Mouse (Mus musculus): Measurements from ENCODE around the gene Gm43302.
"Not testable (repeated sequence)": the region's sequence is repeated elsewhere in the genome, so short reads cannot be mapped to it uniquely, and the experiment has no call there.

Gm43302 gene

DNA sequence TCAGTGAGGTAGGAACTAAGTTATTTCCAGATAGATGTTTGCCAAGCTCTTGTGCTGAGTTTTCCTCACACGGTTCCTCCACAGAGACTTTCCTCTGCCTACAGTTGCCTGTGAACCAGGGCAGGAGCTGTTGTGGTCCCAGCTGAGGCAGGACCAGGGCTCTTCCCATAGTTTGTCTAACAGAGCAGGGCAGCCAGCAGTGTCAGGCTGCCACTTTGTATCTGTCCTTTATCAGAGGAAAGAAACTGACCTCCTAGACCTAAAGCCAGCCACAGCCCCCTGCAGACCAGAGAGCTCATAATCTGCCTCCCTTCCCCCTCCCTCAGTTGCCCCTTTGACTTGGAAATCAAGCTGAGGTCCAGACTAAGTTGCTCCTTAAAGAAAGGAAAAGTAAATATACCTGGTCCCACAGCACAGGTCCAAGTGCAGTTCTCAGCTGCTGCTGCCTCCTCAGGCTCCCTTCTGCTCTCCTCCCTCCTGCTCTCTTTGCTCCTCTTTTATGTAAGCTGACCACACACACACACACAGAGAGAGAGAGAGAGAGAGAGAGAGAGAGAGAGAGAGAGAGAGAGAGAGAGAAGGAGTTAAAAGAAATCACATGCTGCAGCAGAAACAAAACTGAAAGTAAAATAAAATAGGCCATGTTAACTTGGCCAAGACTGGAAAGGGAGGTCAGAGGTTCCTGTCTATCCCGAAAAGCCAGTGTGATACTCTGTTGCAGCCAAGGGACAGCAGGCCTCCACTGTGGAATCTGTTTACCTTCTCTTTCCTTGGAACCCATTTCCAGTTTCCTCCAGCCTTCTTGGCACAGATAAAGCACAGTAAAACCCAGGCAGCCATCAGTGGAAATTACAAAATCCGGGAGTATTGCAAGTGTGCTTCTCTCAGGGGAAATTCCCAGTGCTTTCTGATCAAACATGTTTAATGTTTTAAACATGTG is at the start of gene Gm43302, which contains the start of gene Gbp6:
Gene Gm43302, minus strand, starts transcription at position 470 of the 940 bp plus-strand sequence.
Gene Gbp6, minus strand, starts transcription at position 473 of the 940 bp plus-strand sequence.
- DNase-seq (ENCODE audit: low spot score in 2 of 2) = not testable (repeated sequence)

DNA sequence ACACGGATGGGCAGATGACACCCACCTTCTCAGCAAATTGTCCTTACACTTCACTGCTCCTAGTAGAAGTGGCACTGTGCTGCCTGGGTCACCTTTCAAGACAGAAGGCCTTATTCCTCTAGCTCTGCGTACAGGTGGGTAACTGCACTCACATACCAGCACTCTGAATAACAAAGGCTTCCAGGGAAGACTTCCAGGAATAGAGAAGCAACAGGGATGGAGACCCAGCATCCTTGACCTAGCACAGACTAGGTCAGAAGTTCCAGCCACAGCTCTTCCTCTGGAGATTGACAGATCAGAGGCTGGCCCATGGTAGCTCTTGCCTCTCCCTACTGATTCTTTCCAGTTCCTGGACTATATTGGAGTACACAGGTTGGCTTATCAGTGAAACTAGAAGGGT is 47.8 kb upstream of the Gm43302 start:
- DNase-seq (ENCODE audit: low spot score in 2 of 2) = no peak

DNA sequence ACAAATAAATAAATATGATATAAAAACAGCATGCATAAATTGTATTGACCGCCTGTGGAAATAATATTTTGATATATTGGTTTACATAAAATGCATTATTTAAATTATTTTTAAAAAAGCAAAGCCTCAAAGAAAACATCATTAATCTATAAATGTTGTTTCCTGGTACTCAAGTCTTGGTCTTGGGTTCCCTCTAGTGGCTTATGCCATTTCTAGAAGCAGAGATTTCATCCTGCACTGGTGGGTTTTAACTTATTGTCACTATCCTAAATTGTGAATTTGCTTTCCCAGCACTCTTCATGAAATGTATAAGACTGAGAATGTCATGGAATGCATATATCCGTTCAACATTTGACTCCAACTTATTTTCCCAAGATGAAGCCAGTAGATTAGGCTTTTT is 29.0 kb upstream of the Gm43302 start:
- DNase-seq (ENCODE audit: low spot score in 2 of 2) = peak in 1 of 2 experiments; percentile 50

DNA sequence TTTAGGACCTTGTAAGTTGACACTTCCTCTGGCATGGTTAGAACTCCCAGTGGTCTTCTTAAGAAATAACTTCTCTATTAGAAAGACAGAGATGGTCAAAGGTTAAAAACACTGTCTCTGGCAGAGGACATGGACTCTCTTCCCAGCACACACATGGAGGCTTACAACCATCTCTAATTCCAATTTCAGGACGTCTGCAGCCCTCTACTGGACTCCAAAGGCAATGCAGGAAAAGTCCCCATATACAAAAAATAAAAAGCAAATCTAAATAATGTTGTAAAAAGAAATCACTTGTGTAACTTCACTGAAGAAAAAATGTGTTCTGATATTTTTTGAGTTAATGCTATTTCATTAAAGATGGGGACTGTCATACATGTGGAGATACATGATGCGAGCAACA is 17.4 kb upstream of the Gm43302 start:
- no peak for DNase-seq (ENCODE audit: low spot score in 2 of 2)

DNA sequence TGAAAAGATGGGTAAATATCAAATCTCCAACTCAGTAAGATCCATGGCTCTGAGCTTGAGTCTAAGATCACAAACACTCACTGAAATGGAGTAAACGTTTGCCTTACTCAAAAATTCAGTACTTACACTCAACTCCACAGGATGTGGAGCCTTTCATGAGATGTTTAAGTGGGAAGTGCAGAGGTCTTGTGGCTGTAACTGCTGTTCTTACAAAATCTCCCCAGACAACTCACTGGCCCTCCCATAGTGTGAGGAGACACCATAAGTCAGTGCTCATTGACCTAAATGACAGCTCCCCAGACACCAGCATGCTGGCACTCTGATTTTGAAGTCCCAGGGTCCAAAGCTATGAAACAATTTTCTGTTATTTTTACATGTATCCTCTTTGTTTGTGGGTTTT is 15.7 kb upstream of the Gm43302 start:
- not testable (repeated sequence) for DNase-seq (ENCODE audit: low spot score in 2 of 2)

DNA sequence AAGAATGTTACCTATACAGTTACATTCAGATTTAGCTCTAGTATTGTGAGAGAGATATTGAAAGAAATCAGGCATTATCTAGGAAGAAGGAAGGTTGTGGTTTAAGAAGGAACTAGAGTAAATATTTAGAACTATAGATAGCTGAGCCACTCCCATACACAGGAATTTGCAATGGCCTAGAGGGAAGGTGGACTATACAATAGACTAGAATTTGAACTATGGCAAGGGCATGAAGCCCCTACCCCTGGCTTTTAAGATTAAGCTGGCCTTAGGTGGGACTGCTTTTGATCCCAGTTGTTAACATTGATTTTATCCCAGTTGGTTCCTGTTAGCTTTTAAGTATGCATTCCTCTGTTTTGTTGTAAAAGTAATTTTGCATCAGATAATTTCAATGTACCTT is 13.5 kb upstream of the Gm43302 start:
- not testable (repeated sequence) for DNase-seq (ENCODE audit: low spot score in 2 of 2)

DNA sequence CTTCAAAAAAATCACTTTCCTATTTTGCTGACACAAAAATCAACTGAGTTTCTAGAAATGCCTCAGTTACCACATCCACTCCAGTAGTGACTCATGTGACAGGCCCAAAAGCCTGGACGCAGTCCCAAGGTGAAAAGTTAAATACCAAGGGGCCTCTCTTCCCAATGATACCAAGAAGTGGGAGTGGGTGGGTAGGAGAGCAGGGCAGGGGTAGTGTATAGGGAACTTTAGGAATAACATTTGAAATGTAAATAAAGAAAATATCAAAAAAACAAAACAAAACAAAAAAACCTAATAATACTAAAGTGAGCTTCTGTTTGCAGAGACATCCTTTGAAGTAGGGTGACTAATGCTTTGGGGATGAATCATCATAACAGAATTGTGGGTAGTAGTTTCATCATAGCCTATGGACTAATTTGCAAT is 12.7 kb upstream of the Gm43302 start:
- DNase-seq (ENCODE audit: low spot score in 2 of 2) = no peak

DNA sequence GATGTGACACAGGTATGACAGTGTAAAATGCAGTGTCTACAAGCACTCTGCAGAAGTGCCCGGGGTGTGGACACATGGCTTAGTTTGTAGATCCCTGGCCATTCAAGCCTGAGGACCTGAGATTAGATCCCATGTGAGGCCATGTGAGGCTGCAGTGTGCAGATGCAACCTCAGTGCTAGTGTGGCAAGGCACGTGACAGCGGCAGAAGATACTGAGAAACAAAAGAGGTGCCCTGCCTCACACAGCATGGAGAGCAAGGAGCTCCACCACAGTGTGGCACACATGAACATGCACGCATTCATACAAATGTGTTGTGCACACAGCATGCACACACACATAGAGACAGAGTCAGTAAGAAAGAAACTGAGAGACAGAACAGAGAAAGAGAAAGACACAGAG is 12.2 kb upstream of the Gm43302 start:
- DNase-seq (ENCODE audit: low spot score in 2 of 2) = not testable (repeated sequence)

DNA sequence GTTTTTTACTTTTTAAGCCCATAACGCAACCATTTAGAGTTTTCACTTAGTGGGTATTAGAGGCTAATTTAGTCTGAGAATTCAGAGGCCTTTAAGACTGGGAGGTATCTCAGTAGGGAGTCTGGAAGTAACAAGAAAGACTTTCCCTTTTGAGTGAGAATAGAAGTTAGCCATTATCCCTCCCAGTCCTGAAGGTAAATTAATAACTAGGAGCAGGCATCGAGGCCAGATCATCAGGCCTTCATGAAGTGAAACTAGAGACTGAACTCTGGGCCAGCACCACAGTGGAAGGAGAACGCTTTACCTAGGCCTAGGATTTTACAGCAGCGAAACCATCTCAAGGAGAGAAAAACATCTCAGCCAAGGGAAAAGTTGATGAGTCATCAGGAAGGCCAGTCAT is 8.5 kb upstream of the Gm43302 start:
- no peak for DNase-seq (ENCODE audit: low spot score in 2 of 2)

DNA sequence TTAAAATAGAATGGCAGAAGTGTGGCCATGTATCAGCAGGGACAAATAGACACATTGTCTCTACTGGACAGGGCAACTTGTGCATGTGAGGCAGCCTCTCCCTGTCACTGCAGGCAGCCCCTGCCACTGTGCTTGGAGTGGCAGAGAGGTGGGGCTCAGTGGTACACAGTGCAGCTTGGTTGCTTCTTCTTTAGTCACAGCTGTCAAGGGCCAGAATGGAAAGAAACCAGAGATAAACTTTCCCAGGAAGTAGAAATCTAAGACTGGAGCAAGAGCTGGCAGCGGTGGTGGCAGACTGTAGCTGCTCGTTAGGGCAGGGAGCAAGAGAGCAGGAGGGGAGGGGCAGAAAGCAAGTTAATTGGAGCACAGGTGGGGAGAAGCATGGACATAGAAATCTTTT is 8.0 kb upstream of the Gm43302 start:
- DNase-seq (ENCODE audit: low spot score in 2 of 2) = no peak

DNA sequence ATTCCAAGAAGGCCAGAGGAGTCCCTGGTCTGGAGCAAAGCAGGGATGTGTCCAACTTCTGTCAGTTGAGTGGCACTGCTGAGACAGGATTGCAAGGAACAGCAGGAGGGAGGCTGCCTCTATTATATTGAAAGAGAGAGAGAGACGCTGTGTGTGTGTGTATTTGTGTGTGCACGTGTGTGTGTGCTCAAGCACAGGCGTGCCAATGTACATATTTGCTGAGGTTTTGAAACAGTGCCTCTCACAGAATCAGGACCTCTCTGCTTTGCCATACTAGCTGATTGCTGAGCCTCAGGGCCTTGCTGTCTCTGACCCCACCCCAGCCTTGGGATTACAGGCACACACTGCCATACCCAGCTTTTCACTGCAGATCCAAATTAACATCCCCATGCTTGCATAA is 2.3 kb upstream of the Gm43302 start:
- no peak for DNase-seq (ENCODE audit: low spot score in 2 of 2)

DNA sequence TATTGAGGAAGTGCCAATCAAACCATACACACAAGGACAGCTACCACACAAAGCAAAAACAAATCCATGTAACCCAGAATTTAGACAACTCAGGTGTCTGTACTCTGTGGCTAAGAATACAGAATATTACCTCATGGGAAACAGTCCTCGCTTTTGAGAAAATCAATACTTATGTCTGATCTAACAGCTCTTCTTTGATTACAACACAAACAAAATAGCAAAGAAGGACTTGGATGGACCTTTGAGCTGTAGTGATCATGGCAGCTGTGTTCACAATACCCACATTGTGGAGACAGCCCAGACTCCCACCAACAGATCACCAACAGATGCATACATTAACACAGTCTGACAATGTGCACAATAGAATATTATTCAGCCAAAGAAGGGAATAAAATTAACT is 1.0 kb downstream of the Gm43302 start:
- DNase-seq (ENCODE audit: low spot score in 2 of 2) = no peak

DNA sequence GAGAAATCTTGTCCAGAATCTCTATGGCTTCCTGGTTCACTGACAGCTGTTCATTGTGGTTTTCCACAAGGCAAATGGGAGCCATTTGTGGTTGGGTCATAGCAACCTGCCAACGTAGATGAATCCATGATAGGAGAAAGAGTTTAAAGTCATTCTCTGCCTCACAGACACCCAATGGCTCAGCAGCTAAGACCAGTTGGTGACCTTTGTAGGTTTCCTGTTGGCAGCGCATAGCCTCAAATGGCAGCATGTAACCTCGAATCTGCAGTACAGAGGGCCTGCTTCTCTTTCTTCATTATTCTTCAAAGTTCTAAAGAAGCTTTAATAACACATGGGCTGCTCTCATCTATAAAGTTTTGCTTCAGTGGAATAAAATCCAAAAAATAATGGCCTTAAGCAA is 2.6 kb downstream of the Gm43302 start:
- not testable (repeated sequence) for DNase-seq (ENCODE audit: low spot score in 2 of 2)

DNA sequence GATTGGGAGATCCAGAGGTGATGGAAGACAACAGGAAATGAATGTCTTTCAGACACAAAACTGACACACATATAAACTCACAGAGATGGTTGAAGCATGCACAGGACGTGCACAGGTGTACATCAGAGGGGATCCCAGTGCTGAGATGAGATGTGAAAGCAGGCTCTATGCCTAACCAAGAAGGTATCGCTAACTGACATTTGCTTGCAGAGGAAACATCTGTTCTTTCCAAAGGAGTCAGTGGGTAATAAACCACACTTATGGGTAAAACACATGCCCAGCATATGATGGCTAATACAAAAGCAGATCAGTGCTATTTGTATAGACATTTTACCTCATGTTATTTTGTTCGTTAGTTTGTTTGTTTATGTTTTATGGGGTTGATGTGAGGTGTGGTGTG is 32.8 kb downstream of the Gm43302 start:
- DNase-seq (ENCODE audit: low spot score in 2 of 2) = not testable (repeated sequence)

DNA sequence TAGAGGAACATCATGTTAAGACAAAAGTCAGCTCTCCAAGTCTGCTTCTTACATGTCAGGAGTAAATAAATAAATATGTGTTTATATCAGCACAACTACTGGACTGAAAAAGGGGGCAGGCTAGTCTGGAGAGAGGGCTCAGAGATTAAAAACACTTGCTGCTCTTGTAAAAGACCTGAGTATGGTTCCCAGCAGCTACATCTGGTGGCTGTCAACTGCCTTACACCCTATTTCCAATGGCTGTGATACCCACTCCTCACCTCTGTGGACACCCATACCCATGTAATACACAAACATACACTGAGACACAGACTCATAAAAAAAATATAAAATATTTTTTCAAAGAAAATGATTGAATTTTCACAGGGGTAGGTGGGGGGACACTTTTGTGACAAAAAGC is 41.0 kb downstream of the Gm43302 start:
- no peak for DNase-seq (ENCODE audit: low spot score in 2 of 2)

DNA sequence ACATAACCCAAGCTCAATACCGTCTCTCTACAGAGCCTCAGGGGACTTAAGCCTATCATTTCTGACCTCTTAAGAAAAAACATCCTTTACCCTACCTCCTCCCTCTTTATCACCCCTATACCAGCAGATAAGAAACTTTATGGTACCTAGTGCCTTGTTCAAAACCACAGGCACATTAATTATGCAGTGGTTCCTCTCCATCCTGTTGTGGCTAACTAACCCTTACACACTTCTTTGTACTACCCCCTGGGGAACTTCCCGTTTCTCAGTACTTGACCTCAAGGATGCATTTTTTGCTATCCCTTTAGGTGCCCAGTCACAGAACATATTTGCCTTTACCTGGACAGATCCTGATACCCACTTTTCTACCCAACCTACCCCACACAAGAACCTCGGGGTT is 48.8 kb downstream of the Gm43302 start:
- DNase-seq (ENCODE audit: low spot score in 2 of 2) = not testable (repeated sequence)

DNA sequence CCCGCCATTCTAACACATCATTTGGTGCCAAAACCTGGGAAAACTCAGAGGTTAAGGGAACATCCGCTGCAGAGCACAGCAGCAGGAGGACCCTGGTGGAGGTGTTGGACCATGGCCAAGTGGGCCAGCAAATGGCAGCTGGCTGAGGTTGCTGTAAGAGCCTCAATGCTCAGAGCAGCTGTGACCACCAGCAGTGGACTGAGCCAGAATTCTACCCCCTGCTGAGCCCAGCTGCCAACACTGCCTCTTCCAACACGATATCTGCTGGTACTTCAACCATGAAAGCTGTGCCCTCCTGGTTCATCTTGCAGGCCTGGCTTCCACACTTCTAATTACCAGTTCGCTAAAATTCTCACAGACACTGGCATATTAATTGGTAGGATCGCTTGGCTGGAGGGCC is 52.5 kb downstream of the Gm43302 start:
- not testable (repeated sequence) for DNase-seq (ENCODE audit: low spot score in 2 of 2)

DNA sequence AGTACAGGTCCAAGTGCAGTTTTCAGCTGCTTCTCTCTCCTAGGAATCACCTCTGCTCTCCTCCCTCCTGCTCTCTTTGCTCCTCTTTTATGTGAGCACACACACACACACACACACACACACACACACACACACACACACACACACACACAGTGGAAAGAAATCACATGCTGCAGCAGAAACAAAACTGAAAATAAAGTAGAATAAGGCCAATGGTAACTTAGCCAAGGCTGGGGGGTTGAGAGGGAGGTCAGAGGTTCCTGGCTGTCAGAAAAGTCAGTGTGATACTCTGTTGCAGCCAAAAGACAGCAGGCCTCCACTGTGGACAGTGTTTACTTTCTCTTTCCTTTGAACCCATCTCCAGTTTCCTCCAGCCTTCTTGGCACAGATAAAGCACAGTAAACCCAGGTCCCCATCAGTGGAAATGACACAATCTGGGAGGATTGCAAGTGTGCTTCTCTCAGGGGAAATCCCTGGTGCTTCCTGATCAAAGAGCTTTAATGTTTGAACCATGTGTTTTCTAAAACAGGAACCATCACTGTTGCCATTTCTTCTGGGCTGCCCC is 53.9 kb downstream of the Gm43302 start, which contains the start of gene Gbp10:
Gene Gbp10, minus strand, starts transcription at position 51 of the 565 bp plus-strand sequence.
- DNase-seq (ENCODE audit: low spot score in 2 of 2) = not testable (repeated sequence)

DNA sequence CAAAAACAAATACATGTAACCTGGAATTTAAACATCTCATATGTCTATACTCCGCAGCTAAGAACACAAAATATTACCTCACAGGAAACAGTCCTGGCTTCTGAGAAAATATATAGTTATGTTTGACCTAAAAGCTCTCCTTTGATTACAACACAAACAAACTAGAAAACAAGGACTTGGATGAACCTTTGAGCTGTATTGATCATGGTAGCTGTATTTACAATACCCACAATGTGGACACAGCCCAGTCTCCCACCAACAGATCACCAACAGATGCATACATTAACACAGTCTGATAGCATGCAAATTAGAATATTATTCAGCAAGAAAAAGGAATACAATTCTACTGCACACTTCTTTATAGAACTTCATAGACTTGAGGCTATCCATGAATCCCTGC is 55.1 kb downstream of the Gm43302 start:
- not testable (repeated sequence) for DNase-seq (ENCODE audit: low spot score in 2 of 2)

DNA sequence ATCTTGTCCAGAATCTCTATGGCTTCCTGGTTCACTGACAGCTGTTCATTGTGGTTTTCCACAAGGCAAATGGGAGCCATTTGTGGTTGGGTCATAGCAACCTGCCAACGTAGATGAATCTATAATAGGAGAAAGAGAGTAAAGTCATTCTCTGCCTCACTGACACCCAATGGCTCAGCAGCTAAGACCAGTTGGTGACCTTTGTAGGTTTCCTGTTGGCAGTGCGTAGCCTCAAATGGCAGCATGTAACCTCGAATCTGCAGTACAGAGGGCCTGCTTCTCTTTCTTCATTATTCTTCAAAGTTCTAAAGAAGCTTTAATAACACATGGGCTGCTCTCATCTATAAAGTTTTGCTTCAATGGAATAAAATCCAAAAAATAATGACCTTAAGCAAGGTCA is 57.5 kb downstream of the Gm43302 start:
- not testable (repeated sequence) for DNase-seq (ENCODE audit: low spot score in 2 of 2)

DNA sequence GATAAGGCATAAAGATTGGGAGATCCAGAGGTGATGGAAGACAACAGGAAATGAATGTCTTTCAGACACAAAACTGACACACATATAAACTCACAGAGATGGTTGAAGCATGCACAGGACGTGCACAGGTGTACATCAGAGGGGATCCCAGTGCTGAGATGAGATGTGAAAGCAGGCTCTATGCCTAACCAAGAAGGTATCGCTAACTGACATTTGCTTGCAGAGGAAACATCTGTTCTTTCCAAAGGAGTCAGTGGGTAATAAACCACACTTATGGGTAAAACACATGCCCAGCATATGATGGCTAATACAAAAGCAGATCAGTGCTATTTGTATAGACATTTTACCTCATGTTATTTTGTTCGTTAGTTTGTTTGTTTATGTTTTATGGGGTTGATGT is 84.5 kb downstream of the Gm43302 start:
- DNase-seq (ENCODE audit: low spot score in 2 of 2) = not testable (repeated sequence)

DNA sequence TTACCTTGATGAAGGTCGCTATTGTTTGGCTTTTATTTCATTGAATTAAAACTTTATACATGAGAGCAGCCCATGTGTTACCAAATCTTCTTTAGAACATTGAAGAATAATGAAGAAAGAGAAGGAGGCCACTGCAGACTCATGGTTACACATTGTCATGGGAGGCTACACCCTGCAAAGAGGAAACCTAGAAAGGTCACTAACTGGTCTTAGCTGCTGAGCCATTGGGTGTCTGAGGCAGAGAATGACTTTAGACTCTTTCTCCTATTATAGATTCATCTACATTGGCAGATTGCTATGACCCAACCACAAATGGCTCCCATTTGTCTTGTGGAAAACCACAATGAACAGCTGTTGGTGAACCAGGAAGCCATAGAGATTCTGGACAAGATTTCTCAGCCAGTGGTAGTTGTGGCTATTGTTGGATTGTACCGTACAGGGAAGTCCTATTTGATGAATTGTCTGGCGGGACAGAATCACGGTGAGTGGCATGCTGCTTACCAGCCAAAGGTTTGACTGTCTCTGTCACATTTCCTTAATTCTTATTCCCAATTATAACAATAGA is 92.6 kb downstream of the Gm43302 start:
- DNase-seq (ENCODE audit: low spot score in 2 of 2) = not testable (repeated sequence)

DNA sequence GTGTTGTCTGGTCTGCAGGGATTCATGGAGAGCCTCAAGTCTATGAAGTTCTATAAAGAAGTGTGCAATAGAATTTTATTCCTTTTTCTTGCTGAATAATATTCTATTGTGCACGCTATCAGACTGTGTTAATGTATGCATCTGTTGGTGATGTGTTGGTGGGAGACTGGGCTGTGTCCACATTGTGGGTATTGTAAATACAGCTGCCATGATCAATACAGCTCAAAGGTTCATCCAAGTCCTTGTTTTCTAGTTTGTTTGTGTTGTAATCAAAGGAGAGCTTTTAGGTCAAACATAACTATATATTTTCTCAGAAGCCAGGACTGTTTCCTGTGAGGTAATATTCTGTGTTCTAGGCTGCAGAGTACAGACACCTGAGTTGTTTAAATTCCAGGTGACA is 94.3 kb downstream of the Gm43302 start:
- DNase-seq (ENCODE audit: low spot score in 2 of 2) = not testable (repeated sequence)
